9 mouse cellular contexts compared by ENCODE assay signal in genomic region chr2:60123061-60123874, GRCm38 (mm10).
DNase-seq lines count a peak whose midpoint lies in the region; ATAC-seq and TF ChIP-seq lines count a peak whose summit lies in the region.
"Had no signal": no experiment of that assay in that cellular context is flagged by ENCODE, and none has a peak within 500 bp of the region (broad histone marks: within the 10 kb centered on the region; RNA-seq: fewer than 3 reads in every experiment).

No protein-coding gene starts in this region.

- H3K4me3 ChIP-seq in lung, embryonic 15.5 days: no peak overlapping the region
- H3K4me3 ChIP-seq in erythroblast, embryonic 14.5 days (replicated peaks): peak overlapping the region; percentile 92
- H3K4me3 ChIP-seq in limb, embryonic 14.5 days (replicated peaks; ENCODE audit: low read length): no peak overlapping the region
- H3K4me3 ChIP-seq in stomach, embryonic 14.5 days (ENCODE audit: low read depth, low read length): peak overlapping the region; percentile 12; the same call in 1 of the 2 replicates

- no peaks in the 10 kb centered on the region for H3K9me3 ChIP-seq in lung, embryonic 15.5 days
- no peaks in the 10 kb centered on the region for H3K9me3 ChIP-seq in erythroblast, embryonic 14.5 days (ENCODE audit: control insufficient read depth, low read length)
- H3K9me3 ChIP-seq in limb, embryonic 14.5 days (ENCODE audit: control insufficient read depth, low read length): no peaks in the 10 kb centered on the region
- H3K9me3 ChIP-seq in stomach, embryonic 14.5 days (ENCODE audit: control insufficient read depth, low read depth, low read length): no peaks in the 10 kb centered on the region

- 31% methylated on average over 6 of the region's 6 CpGs for WGBS in lung, embryonic 15.5 days
- 53% methylated on average over 6 of the region's 6 CpGs for WGBS in limb, embryonic 14.5 days
- WGBS in stomach, embryonic 14.5 days: 21% methylated on average over 6 of the region's 6 CpGs

- no peak for TF ChIP-seq POLR2A in limb, embryonic 14.5 days (IDR thresholded peaks at IDR 0.05; ENCODE audit: borderline replicate concordance, extremely low read depth, insufficient read depth, insufficient read length)

- H3K36me3 ChIP-seq in lung, embryonic 15.5 days: no peaks in the 10 kb centered on the region
- H3K36me3 ChIP-seq in erythroblast, embryonic 14.5 days (ENCODE audit: control insufficient read depth): no peaks in the 10 kb centered on the region
- H3K36me3 ChIP-seq in limb, embryonic 14.5 days (ENCODE audit: control insufficient read depth, insufficient read depth, low read length): no peaks in the 10 kb centered on the region
- no peaks in the 10 kb centered on the region for H3K36me3 ChIP-seq in stomach, embryonic 14.5 days (ENCODE audit: control insufficient read depth, insufficient read depth, low read length)

- H3K27ac ChIP-seq in lung, embryonic 15.5 days: no peak overlapping the region
- H3K27ac ChIP-seq in limb, embryonic 14.5 days (replicated peaks; ENCODE audit: low read depth, low read length): no peak overlapping the region
- H3K27ac ChIP-seq in stomach, embryonic 14.5 days (ENCODE audit: low read length): no peak overlapping the region

- DNase-seq in lung, postnatal 4 days: no peak
- DNase-seq in limb, embryonic 14.5 days (ENCODE audit: low spot score): no peak
- no peak for DNase-seq in thymus, postnatal 36 days
- DNase-seq in spleen, adult 18-20 months: no peak
- DNase-seq: right cerebral cortex, adult 18-20 months had no signal

- peak overlapping the region; percentile 20; the same call in 1 of the 2 replicates for H3K4me2 ChIP-seq in lung, embryonic 15.5 days
- H3K4me2 ChIP-seq in limb, embryonic 14.5 days (replicated peaks; ENCODE audit: low read depth, low read length, severe bottlenecking): peak overlapping the region; percentile 30
- H3K4me2 ChIP-seq in stomach, embryonic 14.5 days (replicated peaks; ENCODE audit: low read depth, low read length): peak overlapping the region; percentile 39

- ATAC-seq in lung, embryonic 15.5 days (ENCODE audit: borderline replicate concordance, extremely low read depth, low FRiP score, low TSS enrichment): no peak
- ATAC-seq in limb, embryonic 14.5 days (ENCODE audit: low FRiP score, low read depth): no peak
- no peak for ATAC-seq in stomach, embryonic 14.5 days (ENCODE audit: insufficient number of reproducible peaks, insufficient read depth, low FRiP score, low read depth)
- ATAC-seq in activated CD4-positive, CD25-positive, alpha-beta regulatory T cell, adult 4 months: no peak

- no peak overlapping the region for H3K9ac ChIP-seq in lung, embryonic 15.5 days
- H3K9ac ChIP-seq in limb, embryonic 14.5 days (ENCODE audit: low read depth, low read length, severe bottlenecking): no peak overlapping the region
- no peak overlapping the region for H3K9ac ChIP-seq in stomach, embryonic 14.5 days (replicated peaks; ENCODE audit: low read depth, low read length)

- peaks cover 29% of the 10 kb centered on the region for H3K4me1 ChIP-seq in lung, embryonic 15.5 days
- peaks cover 40% of the 10 kb centered on the region for H3K4me1 ChIP-seq in erythroblast, embryonic 14.5 days (ENCODE audit: control insufficient read depth)
- peaks cover 18% of the 10 kb centered on the region for H3K4me1 ChIP-seq in limb, embryonic 14.5 days (ENCODE audit: control insufficient read depth, insufficient read depth, low read length)
- peaks cover 20% of the 10 kb centered on the region for H3K4me1 ChIP-seq in stomach, embryonic 14.5 days (ENCODE audit: control insufficient read depth, insufficient read depth, low read length)

- H3K27me3 ChIP-seq in lung, embryonic 15.5 days: no peaks in the 10 kb centered on the region
- H3K27me3 ChIP-seq in erythroblast, embryonic 14.5 days (ENCODE audit: control insufficient read depth): no peaks in the 10 kb centered on the region
- H3K27me3 ChIP-seq in limb, embryonic 14.5 days (ENCODE audit: control insufficient read depth, insufficient read depth, low read length): no peaks in the 10 kb centered on the region
- H3K27me3 ChIP-seq in stomach, embryonic 14.5 days (ENCODE audit: control insufficient read depth, insufficient read depth, low read length): no peaks in the 10 kb centered on the region

Comparison
In these comparisons a context has a peak if more than half of its experiments do, and no peak if none do; other contexts are left out.
1. H3K4me3 ChIP-seq: peak in erythroblast, embryonic 14.5 days (single experiment) and stomach, embryonic 14.5 days (single experiment); none in lung, embryonic 15.5 days (single experiment) and limb, embryonic 14.5 days (single experiment).
2. Peak in every context shown above with its lines, with median percentiles within 50 percentile points of each other: H3K4me2 ChIP-seq.